Mouse (Mus musculus) E14TG2a.4 (cell line): ENCODE results near the gene Dhrs2.

Experiments used
- CTCF ChIP-seq: conservative IDR thresholded peaks from 2 replicates; pipeline ENCODE4 v1.5.1; 2014; ENCODE audit warnings: low read length
- NANOG ChIP-seq: IDR thresholded peaks from 2 replicates; pipeline ENCODE4 v1.6.1; 2014; ENCODE audit warnings: borderline replicate concordance, low read length, mixed read lengths

DNA sequence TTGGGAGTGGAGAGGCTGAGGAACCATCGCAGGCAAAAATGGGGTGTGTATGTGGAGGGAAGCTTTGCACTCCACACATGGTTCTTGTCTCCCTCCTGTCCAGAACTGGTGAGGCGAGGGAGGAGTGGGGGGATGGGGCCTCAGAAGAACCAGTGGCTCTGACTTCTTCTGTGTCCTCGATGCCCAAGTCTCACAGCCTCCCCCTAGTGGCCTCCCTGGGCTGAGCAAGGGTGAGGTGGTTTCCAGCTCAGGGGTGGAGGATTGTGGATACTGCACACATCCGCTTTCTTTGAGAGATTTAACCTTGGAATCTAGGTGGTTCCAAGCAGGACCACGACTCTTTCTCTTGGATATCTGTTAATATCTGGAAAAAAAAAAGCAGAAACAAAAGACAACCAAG lies 44.5 kb upstream of the Dhrs2 start:
- TF ChIP-seq CTCF (peak; percentile 78), NANOG (no peak)
